8 mouse cellular contexts compared by ENCODE assay signal in genomic region chr15:27467081-27467491, GRCm38 (mm10). TPM values are rescaled to one million over a fixed set of nuclear protein-coding genes. Genes with fewer than 3 reads are reported as not detected.
DNase-seq lines count a peak whose midpoint lies in the region; ATAC-seq and TF ChIP-seq lines count a peak whose summit lies in the region.

No protein-coding gene starts in this region.

- H3K4me2 ChIP-seq in heart, embryonic 15.5 days = peak overlapping the region; percentile 95
- H3K4me2 ChIP-seq in forebrain, embryonic 16.5 days (ENCODE audit: low read length) = peak overlapping the region; percentile 67
- H3K4me2 ChIP-seq in liver, postnatal 0 days (ENCODE audit: low read depth, low read length) = peak overlapping the region; percentile 92

- no peak for DNase-seq in heart, postnatal 4 days
- DNase-seq in NIH3T3 (ENCODE audit: low read depth) = peak; percentile 40
- DNase-seq in liver, postnatal 0 days = no peak
- DNase-seq in ovary, postnatal 10 days (ENCODE audit: low spot score) = no peak
- no peak for DNase-seq in urinary bladder, postnatal 14 days (ENCODE audit: low spot score)
- no peak for DNase-seq in natural killer cell, adult 2 months (ENCODE audit: low spot score in 2 of 2)

- no peak; the same call in 1 of the 2 replicates for ATAC-seq in heart, embryonic 15.5 days (replicated peaks; ENCODE audit: insufficient number of reproducible peaks, insufficient read depth, low FRiP score, low read depth)
- no peak; the same call in 1 of the 2 replicates for ATAC-seq in forebrain, embryonic 16.5 days
- ATAC-seq in liver, postnatal 0 days = peak; percentile 30; the same call in 1 of the 2 replicates

- no peak for TF ChIP-seq EP300 in liver, postnatal 0 days (IDR thresholded peaks at IDR 0.05; ENCODE audit: low read depth)

- WGBS in heart, embryonic 15.5 days = 1% methylated on average over 25 of the region's 25 CpGs
- WGBS in forebrain, embryonic 16.5 days = under 1% methylated on average over 24 of the region's 25 CpGs
- WGBS in liver, postnatal 0 days (ENCODE audit: insufficient replicate concordance) = under 1% methylated on average over 25 of the region's 25 CpGs

- peak overlapping the region; percentile 94 for H3K4me3 ChIP-seq in heart, embryonic 15.5 days
- H3K4me3 ChIP-seq in forebrain, embryonic 16.5 days (replicated peaks; ENCODE audit: low read length) = peak overlapping the region; percentile 59
- H3K4me3 ChIP-seq in liver, postnatal 0 days (ENCODE audit: low read depth, low read length) = peak overlapping the region; percentile 86

- no peaks in the 10 kb centered on the region for H3K27me3 ChIP-seq in heart, embryonic 15.5 days
- no peaks in the 10 kb centered on the region for H3K27me3 ChIP-seq in forebrain, embryonic 16.5 days (replicated peaks; ENCODE audit: control insufficient read depth, insufficient read depth, low read length)
- peaks cover 3% of the 10 kb centered on the region; the same call in 1 of the 2 replicates for H3K27me3 ChIP-seq in liver, postnatal 0 days (ENCODE audit: insufficient read depth, low read length)

- H3K36me3 ChIP-seq in heart, embryonic 15.5 days = no peaks in the 10 kb centered on the region
- no peaks in the 10 kb centered on the region for H3K36me3 ChIP-seq in forebrain, embryonic 16.5 days (ENCODE audit: control insufficient read depth, insufficient read depth)
- peaks cover 2% of the 10 kb centered on the region; the same call in 1 of the 2 replicates for H3K36me3 ChIP-seq in liver, postnatal 0 days (replicated peaks; ENCODE audit: insufficient read depth, low read length)

- H3K4me1 ChIP-seq in heart, embryonic 15.5 days (replicated peaks) = peaks cover 12% of the 10 kb centered on the region
- peaks cover 20% of the 10 kb centered on the region for H3K4me1 ChIP-seq in forebrain, embryonic 16.5 days (replicated peaks; ENCODE audit: control insufficient read depth, insufficient read depth, low read length)
- H3K4me1 ChIP-seq in liver, postnatal 0 days (ENCODE audit: insufficient read depth) = peaks cover 21% of the 10 kb centered on the region

- peak overlapping the region; percentile 90 for H3K27ac ChIP-seq in heart, embryonic 15.5 days
- H3K27ac ChIP-seq in forebrain, embryonic 16.5 days (ENCODE audit: low read length) = peak overlapping the region; percentile 96
- H3K27ac ChIP-seq in liver, postnatal 0 days (ENCODE audit: low read depth) = peak overlapping the region; percentile 90

- TF ChIP-seq CTCF in liver, postnatal 0 days (IDR thresholded peaks at IDR 0.05; ENCODE audit: low read depth) = no peak

- H3K9ac ChIP-seq in heart, embryonic 15.5 days = peak overlapping the region; percentile 91
- H3K9ac ChIP-seq in forebrain, embryonic 16.5 days (replicated peaks; ENCODE audit: low read depth, low read length) = peak overlapping the region; percentile 80
- peak overlapping the region; percentile 79 for H3K9ac ChIP-seq in liver, postnatal 0 days (replicated peaks)

- H3K9me3 ChIP-seq in heart, embryonic 15.5 days (replicated peaks) = no peaks in the 10 kb centered on the region
- H3K9me3 ChIP-seq in forebrain, embryonic 16.5 days (ENCODE audit: control insufficient read depth, low read length) = no peaks in the 10 kb centered on the region
- no peaks in the 10 kb centered on the region for H3K9me3 ChIP-seq in liver, postnatal 0 days (ENCODE audit: low read length)

RNA-seq across cellular contexts. Expression of gene Ank, which starts 0.6 kb away (rescaled TPM):
- 10.2 and 10.8 TPM in 2 replicates for polyA plus RNA-seq in heart, embryonic 15.5 days (2015; fragmentation: Nextera tagmentation; extraction: Ambion mirVana)
- total RNA-seq in heart, postnatal 4 days (2021) = 10 to 100 TPM; 70.2 to 74.8 TPM
- 17.9 and 22.0 TPM in 2 replicates for polyA plus RNA-seq in forebrain, embryonic 16.5 days (2015; fragmentation: Nextera tagmentation; extraction: Ambion mirVana)
- polyA plus RNA-seq in liver, postnatal 0 days (2015; fragmentation: Nextera tagmentation; extraction: Ambion mirVana) = 7.8 and 8.3 TPM in 2 replicates
